In genomic region chr4:34274316-34274715, GRCm38 (mm10) we compare ENCODE assay signal across 20 mouse cellular contexts.
DNase-seq lines count a peak whose midpoint lies in the region; ATAC-seq and TF ChIP-seq lines count a peak whose summit lies in the region.
"Had no signal": no experiment of that assay in that cellular context is flagged by ENCODE, and none has a peak within 500 bp of the region (broad histone marks: within the 10 kb centered on the region; RNA-seq: fewer than 3 reads in every experiment).

No protein-coding gene starts in this region.

- H3K4me1 ChIP-seq in midbrain, embryonic 10.5 days = peaks cover 19% of the 10 kb centered on the region
- no peaks in the 10 kb centered on the region for H3K4me1 ChIP-seq in neural tube, embryonic 15.5 days
- H3K4me1 ChIP-seq: intestine, embryonic 15.5 days had no signal

- H3K27ac ChIP-seq in midbrain, embryonic 10.5 days (replicated peaks) = no peak overlapping the region
- H3K27ac ChIP-seq in neural tube, embryonic 15.5 days (replicated peaks) = no peak overlapping the region
- H3K27ac ChIP-seq: embryonic facial prominence, embryonic 12.5 days; forebrain, embryonic 12.5 days; hindbrain, embryonic 10.5 days; hindbrain, embryonic 14.5 days; intestine, embryonic 15.5 days had no signal

- intact Hi-C loops in left cerebral cortex, postnatal 4 days (cut with DNase I) = no loop called here

- POLR2A ChIA-PET in Patski (lab: Charles Lee) = no interaction called here

- no peak for TF ChIP-seq CTCF in Patski (IDR thresholded peaks at IDR 0.05)

- H3K4me2 ChIP-seq in neural tube, embryonic 15.5 days = no peak overlapping the region
- H3K4me2 ChIP-seq: embryonic facial prominence, embryonic 12.5 days; forebrain, embryonic 12.5 days; heart, embryonic 12.5 days; hindbrain, embryonic 14.5 days; intestine, embryonic 15.5 days had no signal

- no peaks in the 10 kb centered on the region for H3K9me3 ChIP-seq in midbrain, embryonic 10.5 days (replicated peaks)
- no peaks in the 10 kb centered on the region for H3K9me3 ChIP-seq in neural tube, embryonic 15.5 days (replicated peaks)
- H3K9me3 ChIP-seq: embryonic facial prominence, embryonic 12.5 days; forebrain, embryonic 12.5 days; heart, embryonic 12.5 days; hindbrain, embryonic 10.5 days; intestine, embryonic 15.5 days had no signal

- no peak overlapping the region for H3K4me3 ChIP-seq in midbrain, embryonic 10.5 days
- no peak overlapping the region for H3K4me3 ChIP-seq in neural tube, embryonic 15.5 days (replicated peaks)
- H3K4me3 ChIP-seq: embryonic facial prominence, embryonic 12.5 days; forebrain, embryonic 12.5 days; heart, embryonic 12.5 days; hindbrain, embryonic 10.5 days; intestine, embryonic 15.5 days had no signal

- no peak overlapping the region for H3K9ac ChIP-seq in neural tube, embryonic 15.5 days (replicated peaks)
- H3K9ac ChIP-seq: embryonic facial prominence, embryonic 12.5 days; forebrain, embryonic 12.5 days; forebrain, postnatal 0 days; heart, embryonic 12.5 days; hindbrain, embryonic 14.5 days; intestine, embryonic 15.5 days had no signal

- in situ Hi-C loops in Patski (cut with MboI; ENCODE audit: low pct_unique_long_range_greater_than_20kb) = no loop called here

- WGBS in midbrain, embryonic 10.5 days = 85% methylated on average over 3 of the region's 3 CpGs
- 71% methylated on average over 3 of the region's 3 CpGs for WGBS in neural tube, embryonic 15.5 days

- peak; percentile 8 for ATAC-seq in Patski
- ATAC-seq in neural tube, embryonic 15.5 days (ENCODE audit: low FRiP score) = no peak
- ATAC-seq: forebrain, postnatal 0 days; intestine, embryonic 15.5 days had no signal

- H3K27me3 ChIP-seq in Patski = no peaks in the 10 kb centered on the region
- H3K27me3 ChIP-seq in midbrain, embryonic 10.5 days (ENCODE audit: low read depth, poor library complexity, severe bottlenecking) = no peaks in the 10 kb centered on the region
- H3K27me3 ChIP-seq in neural tube, embryonic 15.5 days (replicated peaks) = no peaks in the 10 kb centered on the region
- H3K27me3 ChIP-seq: CH12.LX; embryonic facial prominence, embryonic 12.5 days; forebrain, embryonic 12.5 days; heart, embryonic 12.5 days; intestine, embryonic 15.5 days had no signal

- H3K36me3 ChIP-seq in midbrain, embryonic 10.5 days = no peaks in the 10 kb centered on the region
- H3K36me3 ChIP-seq in neural tube, embryonic 15.5 days = no peaks in the 10 kb centered on the region
- H3K36me3 ChIP-seq: embryonic facial prominence, embryonic 12.5 days; forebrain, embryonic 12.5 days; heart, embryonic 12.5 days; hindbrain, embryonic 10.5 days; intestine, embryonic 15.5 days had no signal

- CTCF ChIA-PET in Patski (lab: Charles Lee) = no interaction called here

- DNase-seq in adrenal gland, postnatal 14 days = peak; percentile 7
- DNase-seq in adrenal gland, postnatal 25 days = no peak
- DNase-seq in left cerebral cortex, adult 9 months (ENCODE audit: low spot score in 2 of 2) = peak; percentile 7 to 20
- no peak for DNase-seq in left cerebral cortex, postnatal 4 days
- DNase-seq in 3T3-L1 (ENCODE audit: low read depth, low spot score) = peak; percentile 54
- no peak for DNase-seq in Patski (ENCODE audit: low read depth, low spot score)
- DNase-seq in midbrain, embryonic 10.5 days (ENCODE audit: low spot score) = no peak
- DNase-seq: cerebellum, adult 11-12 months; cerebellum, adult 9-10 months; cerebellum, postnatal 25 days; forebrain, postnatal 0 days; gastrocnemius, postnatal 25 days had no signal

Comparison
In these comparisons a context has a peak if more than half of its experiments do, and no peak if none do; other contexts are left out.
1. DNase-seq: peak in adrenal gland, postnatal 14 days (single experiment), left cerebral cortex, adult 9 months (2 of 2) and 3T3-L1 (single experiment); none in adrenal gland, postnatal 25 days (single experiment), left cerebral cortex, postnatal 4 days (single experiment), Patski (single experiment) and midbrain, embryonic 10.5 days (single experiment).